In the genomic region with DNA sequence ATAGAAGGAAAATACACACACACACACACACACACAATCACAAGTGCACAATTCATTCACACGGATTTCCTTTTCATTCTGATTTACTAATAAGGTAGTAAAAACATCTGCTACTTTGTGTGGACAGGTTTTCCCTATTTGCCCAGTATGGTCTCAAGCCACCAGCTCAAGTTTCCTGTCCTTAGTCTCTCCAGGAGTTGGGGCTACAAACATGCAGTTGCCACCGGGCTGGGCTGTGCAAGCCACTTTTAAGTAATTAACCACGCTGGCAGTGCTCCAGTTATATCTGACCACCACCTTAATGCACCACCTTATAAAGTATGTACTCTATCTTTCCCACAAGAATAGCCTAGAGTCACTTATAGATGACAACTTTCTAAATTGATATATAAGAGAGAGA, we compare ENCODE assay signal across 24 mouse cellular contexts. TPM values are rescaled to one million over a fixed set of nuclear protein-coding genes. Genes with fewer than 3 reads are reported as not detected.
DNase-seq lines count a peak whose midpoint lies in the region; ATAC-seq lines count a peak whose summit lies in the region.
"Had no signal": no experiment of that assay in that cellular context is flagged by ENCODE, and none has a peak within 500 bp of the region (broad histone marks: within the 10 kb centered on the region; RNA-seq: fewer than 3 reads in every experiment).

No protein-coding gene starts in this region.

- no peaks in the 10 kb centered on the region for H3K36me3 ChIP-seq in forebrain, embryonic 14.5 days (ENCODE audit: control insufficient read depth, insufficient read depth, low read length)
- no peaks in the 10 kb centered on the region for H3K36me3 ChIP-seq in forebrain, embryonic 12.5 days (replicated peaks)
- H3K36me3 ChIP-seq in midbrain, embryonic 11.5 days (ENCODE audit: control insufficient read depth, insufficient read depth, low read length) = no peaks in the 10 kb centered on the region
- no peaks in the 10 kb centered on the region for H3K36me3 ChIP-seq in midbrain, embryonic 14.5 days (ENCODE audit: control insufficient read depth, insufficient read depth, low read length)
- no peaks in the 10 kb centered on the region for H3K36me3 ChIP-seq in stomach, embryonic 16.5 days (ENCODE audit: control insufficient read depth, insufficient read depth, low read length)
- H3K36me3 ChIP-seq: liver, embryonic 13.5 days; neural tube, embryonic 15.5 days; stomach, embryonic 15.5 days had no signal

- no peak overlapping the region for H3K27ac ChIP-seq in forebrain, embryonic 14.5 days (ENCODE audit: low read depth, low read length)
- no peak overlapping the region for H3K27ac ChIP-seq in forebrain, embryonic 12.5 days
- H3K27ac ChIP-seq in midbrain, embryonic 11.5 days (ENCODE audit: low read depth, low read length) = no peak overlapping the region
- H3K27ac ChIP-seq in midbrain, embryonic 14.5 days (replicated peaks; ENCODE audit: low read depth, low read length) = no peak overlapping the region
- peak overlapping the region; percentile 27; the same call in 1 of the 2 replicates for H3K27ac ChIP-seq in brown adipose tissue, adult 24 weeks (replicated peaks; ENCODE audit: low read depth, low read length)
- H3K27ac ChIP-seq in stomach, embryonic 16.5 days (ENCODE audit: low read length) = peak overlapping the region; percentile 83; the same call in 1 of the 2 replicates
- H3K27ac ChIP-seq: hindbrain, embryonic 14.5 days; left cerebral cortex, adult 2 months; liver, embryonic 13.5 days; neural tube, embryonic 15.5 days had no signal

- no peak overlapping the region for H3K9ac ChIP-seq in forebrain, embryonic 14.5 days (ENCODE audit: low read length)
- no peak overlapping the region for H3K9ac ChIP-seq in forebrain, embryonic 12.5 days
- no peak overlapping the region for H3K9ac ChIP-seq in midbrain, embryonic 11.5 days (ENCODE audit: low read length)
- no peak overlapping the region for H3K9ac ChIP-seq in midbrain, embryonic 14.5 days (replicated peaks; ENCODE audit: low read length)
- no peak overlapping the region for H3K9ac ChIP-seq in stomach, embryonic 16.5 days (ENCODE audit: low read length)
- H3K9ac ChIP-seq: hindbrain, embryonic 14.5 days; liver, embryonic 13.5 days; neural tube, embryonic 15.5 days; stomach, embryonic 15.5 days had no signal

- 9% methylated on average over 3 of the region's 3 CpGs for WGBS in forebrain, embryonic 14.5 days
- 6% methylated on average over 3 of the region's 3 CpGs for WGBS in forebrain, embryonic 12.5 days
- 4% methylated on average over 3 of the region's 3 CpGs for WGBS in midbrain, embryonic 11.5 days
- 11% methylated on average over 3 of the region's 3 CpGs for WGBS in midbrain, embryonic 14.5 days
- 38% methylated on average over 3 of the region's 3 CpGs for WGBS in stomach, embryonic 16.5 days

- DNase-seq in forebrain, embryonic 14.5 days (ENCODE audit: low spot score) = no peak
- no peak for DNase-seq in midbrain, embryonic 11.5 days (ENCODE audit: low spot score, missing footprints)
- no peak for DNase-seq in midbrain, embryonic 14.5 days
- no peak for DNase-seq in kidney, postnatal 4 days
- DNase-seq: adrenal gland, postnatal 10 days; cerebellum, adult 8-10 months; cerebellum, postnatal 36 days; gastrocnemius, postnatal 36 days; heart, postnatal 4 days; kidney, adult 18-20 months; liver, embryonic 13.5 days; lung, postnatal 10 days; right cerebral cortex, adult 18-20 months; thymus, adult 2 months; thymus, postnatal 4 days had no signal

- peak; percentile 37; the same call in 1 of the 2 replicates for ATAC-seq in forebrain, embryonic 14.5 days
- no peak for ATAC-seq in forebrain, embryonic 12.5 days (ENCODE audit: low FRiP score)
- ATAC-seq in midbrain, embryonic 11.5 days (ENCODE audit: low FRiP score) = peak; percentile 46
- no peak for ATAC-seq in midbrain, embryonic 14.5 days (ENCODE audit: low FRiP score, low TSS enrichment)
- ATAC-seq in stomach, embryonic 16.5 days (ENCODE audit: insufficient read depth, low FRiP score) = no peak
- no peak for ATAC-seq in megakaryocyte, adult 5-6 weeks (ENCODE audit: poor library complexity, severe bottlenecking)
- ATAC-seq: inflammation-experienced regulatory T-cells, adult 6 months had no signal

- H3K9me3 ChIP-seq in forebrain, embryonic 14.5 days (replicated peaks; ENCODE audit: control insufficient read depth, low read length) = no peaks in the 10 kb centered on the region
- no peaks in the 10 kb centered on the region for H3K9me3 ChIP-seq in forebrain, embryonic 12.5 days
- no peaks in the 10 kb centered on the region for H3K9me3 ChIP-seq in midbrain, embryonic 11.5 days (ENCODE audit: control insufficient read depth, low read length)
- H3K9me3 ChIP-seq in midbrain, embryonic 14.5 days (ENCODE audit: control insufficient read depth, low read length) = no peaks in the 10 kb centered on the region
- no peaks in the 10 kb centered on the region for H3K9me3 ChIP-seq in stomach, embryonic 16.5 days (replicated peaks; ENCODE audit: control insufficient read depth, low read length)
- H3K9me3 ChIP-seq: liver, embryonic 13.5 days; neural tube, embryonic 15.5 days; stomach, embryonic 15.5 days had no signal

- peaks cover 9% of the 10 kb centered on the region for H3K4me1 ChIP-seq in forebrain, embryonic 14.5 days (ENCODE audit: control insufficient read depth, insufficient read depth, low read length)
- peaks cover 27% of the 10 kb centered on the region for H3K4me1 ChIP-seq in forebrain, embryonic 12.5 days
- peaks cover 23% of the 10 kb centered on the region for H3K4me1 ChIP-seq in midbrain, embryonic 11.5 days (ENCODE audit: control insufficient read depth, insufficient read depth, low read length)
- peaks cover 6% of the 10 kb centered on the region for H3K4me1 ChIP-seq in midbrain, embryonic 14.5 days (ENCODE audit: control insufficient read depth, insufficient read depth, low read length)
- peaks cover 17% of the 10 kb centered on the region for H3K4me1 ChIP-seq in brown adipose tissue, adult 24 weeks (ENCODE audit: control insufficient read depth, insufficient read depth, insufficient read length, low read length)
- peaks cover 35% of the 10 kb centered on the region for H3K4me1 ChIP-seq in stomach, embryonic 16.5 days (ENCODE audit: control insufficient read depth, insufficient read depth, low read length)

- no peaks in the 10 kb centered on the region for H3K27me3 ChIP-seq in forebrain, embryonic 14.5 days (replicated peaks; ENCODE audit: control insufficient read depth, insufficient read depth, low read length)
- peaks cover 18% of the 10 kb centered on the region for H3K27me3 ChIP-seq in forebrain, embryonic 12.5 days
- H3K27me3 ChIP-seq in midbrain, embryonic 11.5 days (ENCODE audit: control insufficient read depth, insufficient read depth, low read length) = peaks cover 46% of the 10 kb centered on the region
- 0 out of 2 replicates have a peak, but pooled peaks cover 3% of the 10 kb centered on the region for H3K27me3 ChIP-seq in midbrain, embryonic 14.5 days (ENCODE audit: control insufficient read depth, insufficient read depth, low read length)
- H3K27me3 ChIP-seq in stomach, embryonic 16.5 days (ENCODE audit: control insufficient read depth, insufficient read depth, low read length) = no peaks in the 10 kb centered on the region
- H3K27me3 ChIP-seq: liver, embryonic 13.5 days; neural tube, embryonic 15.5 days; stomach, embryonic 15.5 days had no signal

- no peak overlapping the region for H3K4me2 ChIP-seq in forebrain, embryonic 14.5 days (ENCODE audit: low read length)
- no peak overlapping the region for H3K4me2 ChIP-seq in forebrain, embryonic 12.5 days
- H3K4me2 ChIP-seq in midbrain, embryonic 11.5 days = no peak overlapping the region
- H3K4me2 ChIP-seq in midbrain, embryonic 14.5 days (ENCODE audit: low read length) = no peak overlapping the region
- H3K4me2 ChIP-seq in stomach, embryonic 16.5 days (ENCODE audit: low read depth, low read length) = no peak overlapping the region
- H3K4me2 ChIP-seq: hindbrain, embryonic 14.5 days; liver, embryonic 13.5 days; neural tube, embryonic 15.5 days; stomach, embryonic 15.5 days had no signal

- no peak overlapping the region for H3K4me3 ChIP-seq in forebrain, embryonic 14.5 days (ENCODE audit: low read depth, low read length)
- H3K4me3 ChIP-seq in forebrain, embryonic 12.5 days (replicated peaks) = no peak overlapping the region
- no peak overlapping the region for H3K4me3 ChIP-seq in midbrain, embryonic 11.5 days (ENCODE audit: low read depth, low read length)
- no peak overlapping the region for H3K4me3 ChIP-seq in midbrain, embryonic 14.5 days (replicated peaks; ENCODE audit: low read depth, low read length)
- no peak overlapping the region for H3K4me3 ChIP-seq in brown adipose tissue, adult 24 weeks (ENCODE audit: insufficient read depth, low read depth, low read length)
- H3K4me3 ChIP-seq in stomach, embryonic 16.5 days (replicated peaks; ENCODE audit: low read length) = no peak overlapping the region
- H3K4me3 ChIP-seq: left cerebral cortex, adult 2 months; liver, embryonic 13.5 days; neural tube, embryonic 15.5 days; stomach, embryonic 15.5 days had no signal

RNA-seq across cellular contexts. Expression of gene Sipa1l3, which starts 29.1 kb away (rescaled TPM):
- 6.2 and 11.9 TPM in 2 replicates for polyA plus RNA-seq in forebrain, embryonic 14.5 days (2014; fragmentation: Nextera tagmentation; extraction: Ambion mirVana)
- polyA plus RNA-seq in forebrain, embryonic 12.5 days (2016; fragmentation: Nextera tagmentation; extraction: Ambion mirVana) = 12.3 and 14.6 TPM in 2 replicates
- polyA plus RNA-seq in midbrain, embryonic 11.5 days (2014; fragmentation: Nextera tagmentation; extraction: Ambion mirVana) = 5.8 and 7.8 TPM in 2 replicates
- polyA plus RNA-seq in midbrain, embryonic 14.5 days (2014; fragmentation: Nextera tagmentation; extraction: Ambion mirVana) = 16.1 and 17.6 TPM in 2 replicates
- 6.5 and 9.6 TPM in 2 replicates for polyA plus RNA-seq in brown adipose tissue, adult 24 weeks (2012; ENCODE audit: insufficient read depth, insufficient read length, missing spikeins)
- polyA plus RNA-seq in stomach, embryonic 16.5 days (2015; fragmentation: Nextera tagmentation; extraction: Ambion mirVana) = 18.4 and 22.2 TPM in 2 replicates
- 23.3 and 30.2 TPM in 2 replicates for total RNA-seq in megakaryocyte, adult 5-6 weeks (2015)
- 6.8 and 11.8 TPM in 2 replicates for total RNA-seq in megakaryocyte, adult 5-6 weeks (2017)

Comparison
In these comparisons a context has a peak if more than half of its experiments do, and no peak if none do; other contexts are left out.
1. ATAC-seq: peak in forebrain, embryonic 14.5 days (single experiment) and midbrain, embryonic 11.5 days (single experiment); none in forebrain, embryonic 12.5 days (single experiment), midbrain, embryonic 14.5 days (single experiment), stomach, embryonic 16.5 days (single experiment) and megakaryocyte, adult 5-6 weeks (single experiment).
2. H3K27ac ChIP-seq: peak in brown adipose tissue, adult 24 weeks (single experiment) and stomach, embryonic 16.5 days (single experiment); none in forebrain, embryonic 14.5 days (single experiment), forebrain, embryonic 12.5 days (single experiment), midbrain, embryonic 11.5 days (single experiment) and midbrain, embryonic 14.5 days (single experiment).